Mouse (Mus musculus): ENCODE data around the gene Ppp2r5d. TPM values are rescaled to one million over a fixed set of nuclear protein-coding genes. Genes with fewer than 3 reads are reported as not detected.

Ppp2r5d gene
- total RNA-seq, 2 experiments from 2014 or later: 96.4 to 98.5 TPM

DNA sequence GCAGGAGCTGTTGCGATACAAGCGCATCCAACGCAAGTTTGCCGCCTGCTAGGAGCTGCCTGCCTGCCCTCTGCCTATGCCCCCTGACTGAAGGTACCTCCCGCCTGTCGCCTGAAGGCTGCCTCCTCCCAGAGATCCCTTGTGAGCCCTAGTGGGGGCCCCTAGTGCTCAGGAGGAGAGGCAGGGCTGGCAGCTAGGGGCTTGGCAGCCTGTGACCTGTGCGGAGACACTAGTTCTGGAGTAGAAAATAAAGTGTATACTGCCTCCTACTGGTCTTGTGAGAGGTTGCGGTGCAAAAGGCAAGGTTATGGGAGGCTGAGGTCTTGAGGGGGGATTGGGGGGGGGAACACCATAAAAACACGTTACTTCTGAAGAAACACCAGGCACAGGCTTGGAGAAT, 20.4 kb upstream of the Ppp2r5d start:
- intact Hi-C loops (cut with DNase I): no loop called here
- DNase-seq (ENCODE audit: extremely low spot score in 1 of 2, low spot score in 2 of 2): no peak

DNA sequence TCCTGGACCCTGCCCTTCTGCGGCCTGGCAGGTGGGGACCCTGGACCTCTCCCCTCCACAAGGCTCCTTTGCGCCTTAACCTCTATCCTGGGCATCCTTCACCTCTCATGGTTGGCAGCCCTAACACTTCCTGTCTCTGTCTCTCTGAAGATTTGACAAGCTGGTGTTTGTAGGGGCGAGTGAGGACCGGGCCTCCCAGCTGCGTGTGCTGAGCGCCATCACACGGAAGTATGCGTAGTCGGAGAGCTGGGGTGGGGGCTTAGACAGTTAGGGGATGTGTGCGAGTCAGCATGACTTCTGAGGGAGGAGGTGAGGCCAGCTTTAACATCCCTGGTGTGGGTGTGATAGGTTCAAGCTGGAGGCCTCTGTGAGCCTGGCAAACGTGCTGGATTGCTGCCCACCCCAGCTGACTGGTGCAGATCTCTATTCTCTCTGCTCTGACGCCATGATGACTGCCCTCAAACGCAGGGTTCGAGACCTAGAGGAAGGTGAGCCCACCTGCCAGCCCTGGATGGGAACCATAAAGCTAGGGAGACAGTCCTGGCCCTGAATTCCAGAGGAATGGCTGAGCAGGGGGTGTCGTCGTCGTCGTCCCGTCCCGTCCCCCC, 19.7 kb upstream of the Ppp2r5d start:
- DNase-seq (ENCODE audit: extremely low spot score in 1 of 2, low spot score in 2 of 2): no peak
- intact Hi-C loops (cut with DNase I): no loop called here

GRCm38 (mm10) chr17:46721077-46721476, 16.2 kb upstream of the Ppp2r5d start:
- intact Hi-C loops (cut with DNase I): no loop called here
- DNase-seq (ENCODE audit: extremely low spot score in 1 of 2, low spot score in 2 of 2): peak in 1 of 2 experiments; percentile 12

DNA sequence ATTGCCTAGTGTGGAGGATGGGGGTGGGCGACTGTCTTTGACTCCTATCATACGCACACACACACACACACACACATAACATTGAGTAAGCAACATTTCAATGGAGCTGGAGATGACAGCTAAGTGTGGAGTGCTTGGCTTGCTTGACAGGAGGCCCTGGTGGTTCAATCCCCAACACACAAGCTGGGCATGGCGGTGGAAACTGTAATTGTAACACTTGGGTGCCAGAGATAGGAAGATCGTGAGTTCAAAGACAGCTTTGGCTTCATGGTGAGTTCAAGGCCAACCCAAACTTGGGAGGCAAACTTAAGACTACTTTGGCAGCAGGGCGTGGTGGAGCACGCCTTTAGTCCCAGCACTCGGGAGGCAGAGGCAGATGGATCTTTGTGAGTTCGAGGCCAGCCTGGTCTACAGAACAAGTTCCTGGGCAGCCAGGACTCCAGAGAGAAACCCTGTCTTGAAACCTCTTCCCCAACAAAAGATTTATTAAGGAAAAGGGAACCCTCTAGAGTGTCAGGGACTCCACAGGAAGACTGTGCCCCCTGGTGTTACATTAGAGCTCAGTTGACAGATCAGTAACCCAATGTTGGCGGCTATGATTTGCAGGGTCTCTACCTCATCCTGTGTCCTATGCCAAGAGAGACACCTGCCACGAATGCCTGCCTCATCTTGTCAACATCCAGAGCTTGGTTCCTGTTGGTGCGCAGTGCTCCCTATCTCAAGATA, 10.0 kb upstream of the Ppp2r5d start:
- peak in 1 of 2 experiments; percentile 18 for DNase-seq (ENCODE audit: extremely low spot score in 1 of 2, low spot score in 2 of 2)
- intact Hi-C loops (cut with DNase I): no loop called here

- no peak for DNase-seq (ENCODE audit: extremely low spot score in 1 of 2, low spot score in 2 of 2)
- intact Hi-C loops (cut with DNase I): no loop called here
These were observed 8.9 kb upstream of the Ppp2r5d start for GRCm38 (mm10) chr17:46713849-46714248.

- DNase-seq (ENCODE audit: extremely low spot score in 1 of 2, low spot score in 2 of 2): no peak
- intact Hi-C loops (cut with DNase I): no loop called here
These were observed 7.5 kb upstream of the Ppp2r5d start for GRCm38 (mm10) chr17:46712442-46712841.

DNA sequence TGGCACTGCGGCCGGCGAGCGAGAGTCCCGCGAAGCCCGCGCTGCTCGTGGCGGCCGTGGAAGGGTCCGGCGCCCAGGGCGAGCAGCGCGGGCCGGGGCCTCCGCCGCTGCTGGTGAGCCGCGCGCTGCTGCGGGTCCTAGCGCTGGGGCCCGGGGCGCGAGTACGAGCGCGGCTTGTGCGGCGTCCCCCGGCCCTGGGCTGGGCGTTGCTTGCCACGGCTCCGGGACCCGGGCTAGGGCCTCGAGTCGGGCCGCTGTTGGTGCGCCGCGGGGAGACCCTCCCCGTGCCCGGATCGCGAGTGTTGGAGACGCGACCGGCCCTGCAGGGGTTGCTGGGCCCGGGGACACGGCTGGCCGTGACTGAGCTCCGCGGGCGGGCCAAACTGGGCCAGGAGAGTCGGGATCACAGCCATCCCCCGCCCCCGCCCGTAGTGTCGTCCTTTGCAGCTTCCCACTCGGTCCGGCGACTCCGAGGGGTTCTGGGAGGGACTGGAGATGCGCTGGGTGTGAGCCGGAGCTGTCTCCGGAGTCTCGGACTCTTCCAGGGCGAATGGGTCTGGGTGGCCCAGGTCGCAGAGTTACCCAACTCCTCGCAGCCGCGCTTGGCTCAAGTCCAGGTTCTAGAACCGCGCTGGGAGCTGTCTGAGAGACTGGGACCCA, 6.8 kb upstream of the Ppp2r5d start:
- peak; percentile 27 to 71 for DNase-seq (ENCODE audit: extremely low spot score in 1 of 2, low spot score in 2 of 2)
- intact Hi-C loops (cut with DNase I): no loop called here

- intact Hi-C loops (cut with DNase I): no loop called here
- DNase-seq (ENCODE audit: extremely low spot score in 1 of 2, low spot score in 2 of 2): peak; percentile 92 to 97
These were observed 6.2 kb upstream of the Ppp2r5d start, which contains the start of gene Pex6 for GRCm38 (mm10) chr17:46710959-46711597. Pex6 (plus strand) TSS chr17:46711463.

DNA sequence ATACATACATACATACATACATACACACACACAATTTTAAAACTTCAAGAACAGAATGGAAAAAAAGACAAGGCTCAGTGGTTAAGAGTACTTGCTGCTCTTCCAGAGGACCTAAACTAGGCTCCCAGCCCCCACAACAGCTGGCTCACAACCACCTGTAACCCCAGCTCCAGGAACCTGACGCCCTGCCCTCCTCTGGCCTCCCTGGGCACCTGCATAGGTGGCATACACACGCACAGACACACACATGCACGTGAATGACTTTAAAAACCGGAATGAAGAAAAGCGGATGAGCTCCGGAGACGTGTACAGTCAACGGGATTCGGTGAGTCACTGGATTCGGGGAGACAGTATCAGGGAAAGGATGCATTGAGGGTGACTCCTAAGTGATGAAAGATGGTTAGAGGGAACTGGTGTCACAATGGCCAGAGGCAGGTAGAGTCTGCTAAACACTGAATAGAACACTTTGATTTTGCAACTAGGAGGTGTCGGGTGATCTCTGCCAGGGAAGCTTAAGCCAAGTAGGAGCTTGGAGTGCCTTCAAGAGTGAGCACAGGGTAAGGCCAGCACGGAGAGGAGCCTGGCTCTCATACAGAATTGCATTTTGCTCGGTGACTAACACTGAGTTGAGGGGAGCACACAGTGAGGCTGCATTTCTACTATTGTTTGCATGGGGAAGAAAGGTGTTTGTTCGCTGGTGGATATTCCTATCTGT, 1.6 kb upstream of the Ppp2r5d start:
- intact Hi-C loops (cut with DNase I): no loop called here

GRCm38 (mm10) chr17:46703971-46704886, 682 bp downstream of the Ppp2r5d start:
- intact Hi-C loops (cut with DNase I): no loop called here

More for the DNA sequence above, 1.6 kb upstream of the Ppp2r5d start:
- no peak for DNase-seq (ENCODE audit: extremely low spot score in 1 of 2, low spot score in 2 of 2)

DNA sequence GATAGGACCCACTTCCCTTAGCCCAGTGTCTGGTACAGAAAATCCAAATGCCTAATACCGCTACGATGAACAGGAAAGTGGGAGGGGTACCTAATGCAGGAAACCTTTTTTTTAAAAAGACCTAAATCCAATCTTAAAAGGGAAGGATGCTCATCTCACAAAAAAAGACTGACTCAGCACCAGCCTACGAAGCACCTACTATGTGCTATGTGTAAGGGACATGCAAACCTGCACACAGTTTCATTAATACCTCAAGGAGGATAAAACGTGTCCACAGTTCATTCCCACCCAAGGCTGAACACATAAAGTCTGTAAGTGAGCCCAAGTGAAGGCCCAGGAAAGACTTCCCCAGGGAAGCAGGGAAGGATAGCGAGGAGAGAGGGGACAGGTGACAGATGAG, 2.4 kb downstream of the Ppp2r5d start:
- peak in 1 of 2 experiments; percentile 7 for DNase-seq (ENCODE audit: extremely low spot score in 1 of 2, low spot score in 2 of 2)
- intact Hi-C loops (cut with DNase I): no loop called here

More at GRCm38 (mm10) chr17:46703971-46704886, 682 bp downstream of the Ppp2r5d start:
- peak in 1 of 2 experiments; percentile 39 for DNase-seq (ENCODE audit: extremely low spot score in 1 of 2, low spot score in 2 of 2)

DNA sequence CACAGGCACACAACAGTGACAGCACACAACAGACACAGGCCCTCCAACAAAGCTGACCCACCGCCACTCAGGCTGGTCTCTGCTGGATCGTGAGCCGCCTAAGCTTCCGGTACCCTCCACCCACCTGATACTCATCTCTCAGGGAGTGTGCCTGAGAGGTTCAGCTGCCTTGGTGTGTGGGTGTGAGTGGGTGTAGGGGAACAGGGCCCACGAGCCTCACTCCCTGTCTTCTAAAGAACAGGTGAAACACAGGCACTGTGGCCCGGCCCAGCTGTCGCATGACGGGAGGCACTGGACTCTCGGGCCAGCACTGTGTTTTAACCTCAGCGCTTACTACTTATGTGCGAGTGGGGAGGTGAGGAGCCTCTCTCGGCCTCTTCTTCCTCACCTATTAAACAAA, 2.8 kb downstream of the Ppp2r5d start:
- intact Hi-C loops (cut with DNase I): no loop called here
- peak in 1 of 2 experiments; percentile 25 for DNase-seq (ENCODE audit: extremely low spot score in 1 of 2, low spot score in 2 of 2)

- DNase-seq (ENCODE audit: extremely low spot score in 1 of 2, low spot score in 2 of 2): peak in 1 of 2 experiments; percentile 31
- intact Hi-C loops (cut with DNase I): no loop called here
These were observed 3.4 kb downstream of the Ppp2r5d start for GRCm38 (mm10) chr17:46701489-46701888.

DNA sequence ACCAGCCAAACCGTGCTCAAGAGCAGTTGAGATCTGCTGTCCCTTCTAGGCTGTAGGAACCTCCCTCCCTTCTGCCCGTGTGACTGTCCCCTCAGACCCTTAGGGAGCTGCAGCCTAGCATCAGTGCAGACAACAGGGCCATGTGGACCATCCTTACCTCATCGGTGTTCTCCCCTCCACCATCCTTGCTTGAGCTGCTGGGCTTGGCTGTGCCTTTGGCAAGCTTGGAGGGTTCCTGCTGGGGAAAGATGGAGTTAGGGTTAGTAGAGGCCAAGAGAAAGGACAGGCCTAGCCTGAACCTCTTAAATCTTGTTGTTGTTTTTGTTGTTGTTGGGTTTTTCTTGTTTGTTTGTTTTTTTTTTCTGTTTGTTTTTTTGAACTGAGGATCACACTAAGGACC, 5.0 kb downstream of the Ppp2r5d start:
- intact Hi-C loops (cut with DNase I): no loop called here
- peak in 1 of 2 experiments; percentile 12 for DNase-seq (ENCODE audit: extremely low spot score in 1 of 2, low spot score in 2 of 2)

DNA sequence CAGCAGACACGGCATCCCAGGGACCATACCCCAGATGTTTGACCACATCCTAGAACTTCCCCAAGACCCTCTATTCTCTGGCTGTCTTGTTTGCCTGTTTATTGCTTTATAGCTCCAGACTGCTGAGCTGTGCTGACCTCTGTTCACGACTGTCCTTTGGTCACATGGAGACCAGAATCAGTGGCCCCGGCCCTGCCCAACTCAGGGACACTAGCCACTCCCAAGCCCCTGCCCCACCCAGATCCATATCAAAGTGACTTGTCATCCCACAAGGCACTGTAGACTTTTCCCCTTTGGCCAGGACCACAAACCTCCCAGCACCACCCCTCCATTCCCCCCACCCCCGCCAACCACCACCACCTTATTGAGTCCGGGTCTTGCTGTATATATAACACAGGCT, 5.7 kb downstream of the Ppp2r5d start:
- DNase-seq (ENCODE audit: extremely low spot score in 1 of 2, low spot score in 2 of 2): peak in 1 of 2 experiments; percentile 15
- intact Hi-C loops (cut with DNase I): no loop called here

GRCm38 (mm10) chr17:46698515-46698914, 6.4 kb downstream of the Ppp2r5d start:
- intact Hi-C loops (cut with DNase I): no loop called here
- DNase-seq (ENCODE audit: extremely low spot score in 1 of 2, low spot score in 2 of 2): peak in 1 of 2 experiments; percentile 13

DNA sequence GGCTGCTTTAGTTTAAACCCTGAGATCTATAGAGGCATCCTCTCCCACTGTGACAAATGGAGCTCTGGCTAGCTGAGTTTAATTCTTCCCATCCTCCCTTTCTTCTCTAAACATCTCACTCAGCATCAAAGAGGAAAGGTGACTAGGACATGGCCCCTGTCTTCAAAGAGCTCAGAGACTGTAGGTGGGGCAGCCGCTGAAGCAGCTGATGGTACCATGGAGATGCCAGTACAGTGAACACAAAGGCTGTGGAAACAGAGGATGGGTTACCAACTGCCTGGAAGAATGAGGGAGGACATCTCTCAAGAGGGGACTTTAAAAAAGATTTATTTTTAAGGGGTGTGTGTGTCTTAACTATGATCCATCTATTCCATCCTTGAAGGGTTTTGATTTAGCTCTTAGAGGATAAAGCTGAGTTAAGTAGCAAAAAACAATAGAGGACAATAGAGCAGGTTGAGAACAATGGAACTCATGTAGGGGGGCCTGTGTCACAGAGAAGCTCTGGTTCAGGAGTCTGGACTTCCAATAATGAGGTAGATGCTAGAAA, 10.3 kb downstream of the Ppp2r5d start:
- DNase-seq (ENCODE audit: extremely low spot score in 1 of 2, low spot score in 2 of 2): no peak
- intact Hi-C loops (cut with DNase I): no loop called here
